ENCODE assay signal across 8 mouse cellular contexts in the genomic region with DNA sequence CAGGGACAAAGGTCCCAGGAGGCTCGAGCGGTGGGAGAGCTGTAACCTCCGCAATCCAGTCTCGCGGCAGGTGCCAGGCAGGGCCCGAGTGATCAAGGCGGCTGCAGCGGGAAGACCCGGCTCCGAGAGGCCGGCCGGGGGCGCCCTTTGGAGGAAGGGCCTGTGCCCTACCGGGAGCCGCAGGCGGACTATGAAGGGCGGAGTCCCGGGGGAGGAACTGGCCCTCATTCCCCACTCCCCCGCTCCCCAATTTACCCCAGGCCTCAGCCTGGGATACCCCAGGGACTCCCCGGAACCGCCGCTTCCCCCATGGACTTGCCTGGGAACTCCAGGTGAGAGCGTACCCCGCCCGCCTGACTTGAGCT. TPM values are rescaled to one million over a fixed set of nuclear protein-coding genes. Genes with fewer than 3 reads are reported as not detected.
DNase-seq lines count a peak whose midpoint lies in the region; ATAC-seq lines count a peak whose summit lies in the region.

No protein-coding gene starts in this region.

- peaks cover 16% of the 10 kb centered on the region for H3K4me1 ChIP-seq in forebrain, embryonic 14.5 days (ENCODE audit: control insufficient read depth, insufficient read depth, low read length)
- H3K4me1 ChIP-seq in neural tube, embryonic 13.5 days (replicated peaks) = peaks cover 36% of the 10 kb centered on the region

- WGBS in forebrain, embryonic 14.5 days = 1% methylated on average over 24 of the region's 25 CpGs
- under 1% methylated on average over 25 of the region's 25 CpGs for WGBS in neural tube, embryonic 13.5 days

- ATAC-seq in forebrain, embryonic 14.5 days = peak; percentile 16
- peak; percentile 27 for ATAC-seq in neural tube, embryonic 13.5 days (ENCODE audit: low read depth)

- H3K36me3 ChIP-seq in forebrain, embryonic 14.5 days (ENCODE audit: control insufficient read depth, insufficient read depth, low read length) = peaks cover 48% of the 10 kb centered on the region
- peaks cover 52% of the 10 kb centered on the region for H3K36me3 ChIP-seq in neural tube, embryonic 13.5 days

- DNase-seq in embryo, embryonic 11 days = peak; percentile 72
- no peak for DNase-seq in embryo, embryonic 9.5 days (ENCODE audit: extremely low spot score)
- DNase-seq in right cerebral cortex, postnatal 14 days = peak; percentile 55
- DNase-seq in right cerebral cortex, adult 18-20 months = no peak
- DNase-seq in forebrain, embryonic 14.5 days (ENCODE audit: low spot score) = no peak
- peak; percentile 61 for DNase-seq in liver
- DNase-seq in urinary bladder, postnatal 25 days (ENCODE audit: low spot score) = peak; percentile 50

- peak overlapping the region; percentile 83 for H3K9ac ChIP-seq in forebrain, embryonic 14.5 days (ENCODE audit: low read length)
- H3K9ac ChIP-seq in neural tube, embryonic 13.5 days = peak overlapping the region; percentile 94

- H3K27ac ChIP-seq in forebrain, embryonic 14.5 days (ENCODE audit: low read depth, low read length) = peak overlapping the region; percentile 94
- H3K27ac ChIP-seq in neural tube, embryonic 13.5 days (replicated peaks) = peak overlapping the region; percentile 99

- peak overlapping the region; percentile 55 for H3K4me2 ChIP-seq in forebrain, embryonic 14.5 days (ENCODE audit: low read length)
- peak overlapping the region; percentile 82 for H3K4me2 ChIP-seq in neural tube, embryonic 13.5 days

- H3K4me3 ChIP-seq in forebrain, embryonic 14.5 days (ENCODE audit: low read depth, low read length) = peak overlapping the region; percentile 63
- H3K4me3 ChIP-seq in neural tube, embryonic 13.5 days = peak overlapping the region; percentile 94

- no peaks in the 10 kb centered on the region for H3K27me3 ChIP-seq in forebrain, embryonic 14.5 days (replicated peaks; ENCODE audit: control insufficient read depth, insufficient read depth, low read length)
- H3K27me3 ChIP-seq in neural tube, embryonic 13.5 days = no peaks in the 10 kb centered on the region

- H3K9me3 ChIP-seq in forebrain, embryonic 14.5 days (replicated peaks; ENCODE audit: control insufficient read depth, low read length) = no peaks in the 10 kb centered on the region
- H3K9me3 ChIP-seq in neural tube, embryonic 13.5 days = no peaks in the 10 kb centered on the region

RNA-seq across cellular contexts. Expression of gene Fbrs, which starts 7.4 kb away (rescaled TPM):
- polyA plus RNA-seq in forebrain, embryonic 14.5 days (2014; fragmentation: Nextera tagmentation; extraction: Ambion mirVana) = 8.9 and 10.2 TPM in 2 replicates
- 12.1 and 12.6 TPM in 2 replicates for polyA plus RNA-seq in neural tube, embryonic 13.5 days (2015; fragmentation: Nextera tagmentation; extraction: Ambion mirVana)

RNA-seq across cellular contexts. Expression of gene Prr14, which starts 12.2 kb away (rescaled TPM):
- polyA plus RNA-seq in forebrain, embryonic 14.5 days (2014; fragmentation: Nextera tagmentation; extraction: Ambion mirVana) = 44.7 and 48.5 TPM in 2 replicates
- polyA plus RNA-seq in neural tube, embryonic 13.5 days (2015; fragmentation: Nextera tagmentation; extraction: Ambion mirVana) = 42.4 and 44.5 TPM in 2 replicates

RNA-seq across cellular contexts. Expression of gene Zfp689, which starts 22.7 kb away (rescaled TPM):
- polyA plus RNA-seq in forebrain, embryonic 14.5 days (2014; fragmentation: Nextera tagmentation; extraction: Ambion mirVana) = 12.7 TPM in 2 replicates
- polyA plus RNA-seq in neural tube, embryonic 13.5 days (2015; fragmentation: Nextera tagmentation; extraction: Ambion mirVana) = 13.0 and 15.2 TPM in 2 replicates

RNA-seq across cellular contexts. Expression of gene Srcap, which starts 40.2 kb away (rescaled TPM):
- 25.3 and 43.6 TPM in 2 replicates for polyA plus RNA-seq in forebrain, embryonic 14.5 days (2014; fragmentation: Nextera tagmentation; extraction: Ambion mirVana)
- 50.1 and 56.1 TPM in 2 replicates for polyA plus RNA-seq in neural tube, embryonic 13.5 days (2015; fragmentation: Nextera tagmentation; extraction: Ambion mirVana)

RNA-seq across cellular contexts. Expression of gene Gm42715, which starts 47.8 kb away (rescaled TPM):
- polyA plus RNA-seq in forebrain, embryonic 14.5 days (2014; fragmentation: Nextera tagmentation; extraction: Ambion mirVana) = 12.6 and 16.6 TPM in 2 replicates
- 15.7 and 16.6 TPM in 2 replicates for polyA plus RNA-seq in neural tube, embryonic 13.5 days (2015; fragmentation: Nextera tagmentation; extraction: Ambion mirVana)

Comparison
In these comparisons a context has a peak if more than half of its experiments do, and no peak if none do; other contexts are left out.
1. DNase-seq: peak in embryo, embryonic 11 days (single experiment), right cerebral cortex, postnatal 14 days (single experiment), liver (single experiment) and urinary bladder, postnatal 25 days (single experiment); none in embryo, embryonic 9.5 days (single experiment), right cerebral cortex, adult 18-20 months (single experiment) and forebrain, embryonic 14.5 days (single experiment).